Mouse (Mus musculus): ENCODE measurements at regions not wholly inside any gene's neighbourhood (a gene's known extent, or its start where the extent isn't known, plus 50 kb on each side); places are given as distances from the start of the nearest gene placed in this dataset.

- WGBS = 44% methylated on average over 5 of the region's 5 CpGs
- Histone ChIP-seq H3K9me3 (replicated peaks) (no peaks in the 10 kb centered on the region), H3K4me3 (no peak overlapping the region), H3K4me1 (replicated peaks) (no peaks in the 10 kb centered on the region), H3K27ac (no peak overlapping the region), H3K9ac (no peak overlapping the region), H3K27me3 (no peaks in the 10 kb centered on the region), H3K36me3 (no peaks in the 10 kb centered on the region), H3K4me2 (no peak overlapping the region)
- ATAC-seq (replicated peaks; ENCODE audit: insufficient number of reproducible peaks, insufficient read depth, low FRiP score, low read depth) = no peak
These were observed 77.3 kb upstream of the Nrsn1 start for GRCm38 (mm10) chr13:25347558-25347957.

- Histone ChIP-seq H3K9me3 (replicated peaks) (no peaks in the 10 kb centered on the region), H3K36me3 (no peaks in the 10 kb centered on the region), H3K27me3 (no peaks in the 10 kb centered on the region), H3K4me3 (no peak overlapping the region), H3K27ac (no peak overlapping the region), H3K4me2 (no peak overlapping the region), H3K4me1 (replicated peaks) (no peaks in the 10 kb centered on the region), H3K9ac (no peak overlapping the region)
- WGBS = 84% methylated on average over 6 of the region's 6 CpGs
- no peak for ATAC-seq (replicated peaks; ENCODE audit: insufficient number of reproducible peaks, insufficient read depth, low FRiP score, low read depth)
These were observed 73.0 kb upstream of the Nrsn1 start for GRCm38 (mm10) chr13:25343309-25343708.

- Histone ChIP-seq H3K9ac (no peak overlapping the region), H3K27ac (no peak overlapping the region), H3K4me2 (no peak overlapping the region), H3K9me3 (replicated peaks) (no peaks in the 10 kb centered on the region), H3K36me3 (no peaks in the 10 kb centered on the region), H3K4me3 (no peak overlapping the region), H3K4me1 (replicated peaks) (no peaks in the 10 kb centered on the region), H3K27me3 (no peaks in the 10 kb centered on the region)
- no peak for ATAC-seq (replicated peaks; ENCODE audit: insufficient number of reproducible peaks, insufficient read depth, low FRiP score, low read depth)
- 70% methylated on average over 1 of the region's 1 CpGs for WGBS
These were observed 71.5 kb upstream of the Nrsn1 start for GRCm38 (mm10) chr13:25341826-25342225.

- Histone ChIP-seq H3K4me2 (no peak overlapping the region), H3K36me3 (no peaks in the 10 kb centered on the region)
- WGBS = 81% methylated on average over 1 of the region's 1 CpGs
These were observed 63.5 kb upstream of the Nrsn1 start for GRCm38 (mm10) chr13:25333803-25334202.

More at GRCm38 (mm10) chr13:25333803-25334202, 63.5 kb upstream of the Nrsn1 start:
- no peaks in the 10 kb centered on the region for H3K4me1 ChIP-seq (replicated peaks)
- H3K4me3 ChIP-seq = no peak overlapping the region
- H3K9me3 ChIP-seq (replicated peaks) = no peaks in the 10 kb centered on the region
- H3K27ac ChIP-seq = no peak overlapping the region
- no peak overlapping the region for H3K9ac ChIP-seq
- H3K27me3 ChIP-seq = no peaks in the 10 kb centered on the region
- no peak for ATAC-seq (replicated peaks; ENCODE audit: insufficient number of reproducible peaks, insufficient read depth, low FRiP score, low read depth)
